Mouse (Mus musculus) kidney, adult 2 months (tissue): ENCODE results near the gene Angpt4.

Experiments
- CTCF ChIP-seq: fragments of 200-500 bp; conservative IDR thresholded peaks from 2 replicates; pipeline ENCODE4 v1.5.1; 2011; ENCODE audit warnings: low read depth, mild to moderate bottlenecking, control low read depth, low read length, moderate library complexity, mixed read lengths; ENCODE audit not compliant: insufficient read depth, insufficient read length
- POLR2A ChIP-seq: fragments of 200-500 bp; IDR thresholded peaks from one replicate; pipeline ENCODE4 v1.6.1; 2011; ENCODE audit warnings: low read depth, low read length, control low read depth

DNA sequence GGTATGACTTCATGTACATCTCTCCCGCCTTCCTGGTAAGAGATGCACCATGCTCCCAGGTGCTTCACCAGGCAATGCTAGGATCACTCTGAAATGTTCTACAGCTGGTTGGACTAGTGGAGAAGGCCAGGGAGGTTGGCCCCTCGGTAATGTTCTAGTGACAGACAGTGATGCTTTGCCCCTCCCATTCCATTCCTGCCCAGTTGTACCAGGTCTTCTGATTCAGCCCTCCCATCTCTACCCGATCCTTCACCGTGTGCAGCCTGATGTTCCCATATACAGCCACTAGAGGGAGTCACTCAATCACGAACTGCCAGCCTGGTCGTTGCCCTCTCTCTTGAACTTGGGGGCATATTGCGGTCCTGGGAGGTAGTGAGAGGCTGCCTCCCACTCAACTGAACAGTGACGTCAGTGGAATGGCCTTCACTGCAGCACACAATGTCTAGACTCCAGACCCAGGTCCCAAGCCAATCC is 35.0 kb upstream of the Angpt4 start:
- TF ChIP-seq CTCF (peak; percentile 95), POLR2A (no peak)
